Mouse (Mus musculus) embryonic facial prominence, embryonic 11.5 days (tissue): ENCODE results near the gene Unc93a. TPM values are rescaled to one million over a fixed set of nuclear protein-coding genes. Genes with fewer than 3 reads are reported as not detected.
A peak's percentile ranks its signal among the peaks of the same experiment; 100 is the strongest.
"Not testable (repeated sequence)": the region's sequence is repeated elsewhere in the genome, so short reads cannot be mapped to it uniquely, and the experiment has no call there.

ENCODE experiments used
- ATAC-seq: fragments of 200-750 bp; cut with Nextera tagmentation; replicated peaks from 2 replicates; pipeline ENCODE4 v1.8.0; 2017; ENCODE audit warnings: low read depth; ENCODE audit not compliant: insufficient number of reproducible peaks, low FRiP score, low TSS enrichment
- DNase-seq: peaks from one replicate; pipeline ENCODE4 v3.0.0-alpha.2; 2015; ENCODE audit warnings: low spot score
- H3K27ac ChIP-seq: fragments of 300-500 bp; sonication (generic); replicated peaks from 2 replicates; pipeline ENCODE4 v1.5.1; 2014; ENCODE audit warnings: mild to moderate bottlenecking, low read depth, low read length, control low read depth
- H3K27me3 ChIP-seq: fragments of 300-500 bp; sonication (generic); 2 replicates; pipeline ENCODE4 v1.6.1; 2014; ENCODE audit warnings: mild to moderate bottlenecking, low read length, moderate library complexity, mixed read lengths; ENCODE audit not compliant: control insufficient read depth, insufficient read depth
- H3K36me3 ChIP-seq: fragments of 300-500 bp; sonication (generic); replicated peaks from 2 replicates; pipeline ENCODE4 v1.6.1; 2014; ENCODE audit warnings: low read depth, mild to moderate bottlenecking, low read length, moderate library complexity, mixed read lengths; ENCODE audit not compliant: control insufficient read depth, insufficient read depth
- H3K4me1 ChIP-seq: fragments of 300-500 bp; sonication (generic); 2 replicates; pipeline ENCODE4 v1.6.1; 2014; ENCODE audit warnings: low read length, mixed read lengths; ENCODE audit not compliant: control insufficient read depth, insufficient read depth
- H3K4me2 ChIP-seq: fragments of 300-500 bp; sonication (generic); 2 replicates; pipeline ENCODE4 v1.6.1; 2014; ENCODE audit warnings: low read depth, mild to moderate bottlenecking, control low read depth, low read length, moderate library complexity
- H3K4me3 ChIP-seq: fragments of 300-500 bp; sonication (generic); 2 replicates; pipeline ENCODE4 v1.5.1; 2014; ENCODE audit warnings: low read depth, low read length, control low read depth
- H3K9ac ChIP-seq: fragments of 300-500 bp; sonication (generic); replicated peaks from 2 replicates; pipeline ENCODE4 v1.6.1; 2014; ENCODE audit warnings: mild to moderate bottlenecking, control low read depth, low read length
- H3K9me3 ChIP-seq: fragments of 300-500 bp; sonication (generic); replicated peaks from 2 replicates; pipeline ENCODE4 v1.6.1; 2016; ENCODE audit warnings: mild to moderate bottlenecking, low read length, inconsistent platforms, mixed read lengths; ENCODE audit not compliant: control insufficient read depth
- WGBS: fragments of 180-500 bp; shearing (Covaris S2); extraction: QIAGEN DNeasy Blood & Tissue Kit; methylation state at CpG from one replicate; pipeline ENCODE4 v1.1.7; 2014; 5-methylcytosine and 5-hydroxymethylcytosine counted together
- polyA plus RNA-seq: library from polyadenylated mRNA; unstranded; fragments of >200 nt; fragmentation: Nextera tagmentation; extraction: Ambion mirVana; gene quantifications from 2 replicates; pipeline ENCODE4 v1.2.1, GENCODE M21; 2014

The Unc93a gene
- polyA plus RNA-seq = not detected in 2 replicates

GRCm38 (mm10) chr17:13131710-13132109 lies at the start of gene Unc93a:
TSS of gene Unc93a (minus strand) at chr17:13131810.
- H3K4me3 ChIP-seq, H3K4me1 ChIP-seq, ATAC-seq, DNase-seq, H3K4me2 ChIP-seq, H3K27ac ChIP-seq, H3K27me3 ChIP-seq, H3K36me3 ChIP-seq, H3K9ac ChIP-seq, H3K9me3 ChIP-seq: not testable (repeated sequence)
- 81% methylated on average over 3 of the region's 4 CpGs for WGBS

- not testable (repeated sequence) for DNase-seq, H3K9me3 ChIP-seq, ATAC-seq, H3K4me2 ChIP-seq, H3K4me1 ChIP-seq, H3K9ac ChIP-seq, H3K27me3 ChIP-seq, H3K4me3 ChIP-seq, H3K36me3 ChIP-seq, H3K27ac ChIP-seq
- WGBS = 89% methylated on average over 5 of the region's 5 CpGs
Measured at GRCm38 (mm10) chr17:13180491-13180890, 48.9 kb upstream of the Unc93a start.

GRCm38 (mm10) chr17:13179021-13179420 lies 47.4 kb upstream of the Unc93a start:
- not testable (repeated sequence) for H3K4me1 ChIP-seq, H3K4me2 ChIP-seq, H3K27me3 ChIP-seq, H3K36me3 ChIP-seq, H3K27ac ChIP-seq, H3K4me3 ChIP-seq, H3K9me3 ChIP-seq, H3K9ac ChIP-seq, DNase-seq, ATAC-seq
- 88% methylated on average over 4 of the region's 4 CpGs for WGBS

- not testable (repeated sequence) for H3K4me1 ChIP-seq, H3K36me3 ChIP-seq, H3K9me3 ChIP-seq, DNase-seq, H3K9ac ChIP-seq, H3K4me3 ChIP-seq, H3K4me2 ChIP-seq, H3K27me3 ChIP-seq, H3K27ac ChIP-seq
- 0 out of 2 replicates have a peak, but pooled peaks have one; percentile 51 for ATAC-seq
- 61% methylated on average over 1 of the region's 1 CpGs for WGBS
Measured at GRCm38 (mm10) chr17:13177796-13178195, 46.2 kb upstream of the Unc93a start.

- WGBS = no CpG with 5 or more reads among the region's 1 CpGs
- not testable (repeated sequence) for H3K27ac ChIP-seq, DNase-seq, H3K4me3 ChIP-seq, H3K4me1 ChIP-seq, H3K4me2 ChIP-seq, H3K9me3 ChIP-seq, ATAC-seq, H3K36me3 ChIP-seq, H3K9ac ChIP-seq, H3K27me3 ChIP-seq
Measured at GRCm38 (mm10) chr17:13175609-13176008, 44.0 kb upstream of the Unc93a start.

DNA sequence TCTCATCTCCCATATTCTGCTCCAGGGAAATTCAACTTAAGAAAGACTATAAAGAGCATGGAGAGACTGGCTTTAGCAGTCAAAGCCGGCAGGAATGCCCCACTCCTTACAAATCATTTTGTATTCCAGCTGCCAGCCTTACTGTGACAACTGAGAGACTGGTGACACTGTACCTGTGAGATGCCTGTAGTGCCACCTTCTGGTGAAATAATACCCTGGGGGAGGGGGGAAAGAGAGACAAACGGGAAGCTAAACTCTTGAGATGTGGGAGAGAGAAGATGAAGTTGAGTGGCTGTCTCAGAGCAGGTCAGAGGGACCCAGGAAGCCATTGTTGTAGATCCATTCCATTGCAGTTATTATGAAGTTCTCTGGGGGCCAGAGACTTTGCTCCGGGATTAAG lies 42.4 kb upstream of the Unc93a start:
- not testable (repeated sequence) for H3K4me3 ChIP-seq, H3K27me3 ChIP-seq, H3K4me2 ChIP-seq, ATAC-seq, H3K36me3 ChIP-seq, H3K27ac ChIP-seq, H3K9ac ChIP-seq, DNase-seq, H3K9me3 ChIP-seq, H3K4me1 ChIP-seq
- 57% methylated on average over 1 of the region's 3 CpGs for WGBS

- not testable (repeated sequence) for H3K27me3 ChIP-seq, H3K9ac ChIP-seq, H3K4me2 ChIP-seq, H3K27ac ChIP-seq, H3K9me3 ChIP-seq, ATAC-seq, H3K36me3 ChIP-seq, H3K4me3 ChIP-seq, DNase-seq, H3K4me1 ChIP-seq
- 83% methylated on average over 6 of the region's 6 CpGs for WGBS
Measured at GRCm38 (mm10) chr17:13173578-13173977, 42.0 kb upstream of the Unc93a start.

DNA sequence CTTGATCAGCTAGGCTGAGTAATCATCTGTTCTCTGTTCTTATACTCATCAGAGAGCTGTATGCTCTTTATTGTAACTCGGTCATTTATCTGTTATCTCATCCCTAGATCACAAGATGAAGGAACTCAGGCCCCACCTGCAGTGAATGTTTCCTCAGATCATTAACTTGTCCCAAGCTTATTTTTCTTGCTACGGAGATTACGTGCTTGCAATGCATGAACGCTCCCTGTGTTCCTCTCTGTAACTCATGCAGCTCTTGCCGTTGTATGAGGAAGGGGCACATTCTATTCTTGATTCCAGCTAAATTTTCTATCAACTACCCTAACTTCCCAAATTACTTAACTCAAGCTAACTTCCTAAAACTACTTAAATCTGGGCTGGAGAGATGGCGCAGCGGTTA lies 14.5 kb upstream of the Unc93a start:
- not testable (repeated sequence) for H3K9ac ChIP-seq, H3K4me2 ChIP-seq, H3K4me1 ChIP-seq, H3K9me3 ChIP-seq, H3K27me3 ChIP-seq, H3K4me3 ChIP-seq, ATAC-seq, H3K27ac ChIP-seq, DNase-seq, H3K36me3 ChIP-seq
- 90% methylated on average over 6 of the region's 7 CpGs for WGBS
